Mouse (Mus musculus): ENCODE results near the gene Vtcn1.

Gene Vtcn1

GRCm38 (mm10) chr3:100857139-100857538 lies 31.9 kb downstream of the Vtcn1 start:
- DNase-seq = no peak

DNA sequence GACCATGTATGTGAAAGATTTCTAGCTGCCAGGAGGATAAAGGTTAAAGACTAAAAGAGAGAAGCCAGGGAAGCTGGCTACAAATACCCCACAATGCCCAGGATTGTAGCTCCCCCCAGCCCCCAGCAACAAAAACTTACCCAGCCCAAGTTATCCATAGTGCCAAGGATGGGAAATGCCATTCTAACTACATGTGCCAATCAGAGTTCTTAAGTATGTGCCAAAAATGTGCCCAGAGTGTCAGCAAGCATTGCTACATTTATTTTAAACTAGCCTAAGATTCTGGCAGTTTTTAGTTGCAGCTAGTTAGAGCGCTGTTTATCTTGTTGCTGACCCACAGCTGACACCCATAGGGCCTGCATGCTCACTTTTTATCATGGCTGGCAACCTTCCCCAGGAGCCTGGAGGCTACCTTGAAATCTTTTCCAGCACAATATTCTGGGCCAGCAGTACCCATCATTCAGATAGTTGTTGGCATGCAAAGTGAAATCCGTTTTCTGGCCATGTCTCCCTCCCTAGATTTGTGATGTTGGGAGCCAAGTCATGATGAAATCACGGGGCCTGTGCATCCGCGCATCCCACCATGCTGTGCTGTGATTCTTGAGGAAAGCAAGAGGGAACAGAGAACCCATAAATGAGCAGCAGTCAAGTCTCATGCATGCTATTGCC lies 33.2 kb downstream of the Vtcn1 start:
- DNase-seq = no peak

- no peak for DNase-seq
Measured at GRCm38 (mm10) chr3:100861307-100862303, 36.3 kb downstream of the Vtcn1 start.

- no peak for DNase-seq
Measured at GRCm38 (mm10) chr3:100866946-100867345, 41.7 kb downstream of the Vtcn1 start.

- DNase-seq = no peak
Measured at GRCm38 (mm10) chr3:100877057-100877456, 51.8 kb downstream of the Vtcn1 start.

DNA sequence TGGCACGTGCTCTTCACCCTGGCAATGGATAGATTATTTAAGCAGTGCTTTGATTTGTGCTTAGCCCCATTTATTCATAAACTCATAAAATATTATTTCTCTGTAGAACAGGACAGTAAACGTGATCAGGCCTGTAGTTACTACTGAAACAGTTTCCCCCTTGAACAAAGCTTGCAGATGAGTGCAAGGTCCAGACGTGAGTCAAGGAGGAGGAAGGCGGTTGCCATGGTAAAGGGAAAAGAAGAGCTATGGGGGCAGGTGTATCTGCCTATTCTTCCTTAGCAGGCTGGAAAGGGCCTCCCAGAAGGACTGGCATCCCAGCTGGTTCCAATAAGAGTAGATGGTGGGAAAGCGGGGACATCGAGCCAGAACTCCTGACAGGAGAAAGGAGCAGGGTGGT lies 56.1 kb downstream of the Vtcn1 start:
- DNase-seq = no peak

GRCm38 (mm10) chr3:100881843-100882634 lies 56.8 kb downstream of the Vtcn1 start:
- no peak for DNase-seq

DNA sequence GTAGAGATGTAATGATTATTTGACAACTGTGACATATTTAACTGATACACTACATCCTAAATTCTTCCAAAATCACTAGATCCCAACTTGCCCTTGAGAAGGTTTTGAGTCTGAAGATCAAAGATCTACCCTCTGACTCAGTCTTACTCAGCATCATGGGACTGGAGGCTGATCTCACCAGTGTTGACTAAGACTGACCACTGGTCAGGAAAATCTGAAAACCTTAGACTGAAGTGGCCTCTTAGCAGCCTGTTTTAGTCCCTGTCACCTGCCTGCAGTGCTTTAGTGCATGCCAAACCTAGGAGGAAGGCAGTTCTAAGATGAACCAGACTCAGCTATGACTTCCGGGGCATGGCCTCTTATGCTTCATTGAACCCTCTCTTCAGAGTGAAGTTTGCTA lies 64.0 kb downstream of the Vtcn1 start:
- DNase-seq = no peak

GRCm38 (mm10) chr3:100890406-100890805 lies 65.1 kb downstream of the Vtcn1 start:
- no peak for DNase-seq

DNA sequence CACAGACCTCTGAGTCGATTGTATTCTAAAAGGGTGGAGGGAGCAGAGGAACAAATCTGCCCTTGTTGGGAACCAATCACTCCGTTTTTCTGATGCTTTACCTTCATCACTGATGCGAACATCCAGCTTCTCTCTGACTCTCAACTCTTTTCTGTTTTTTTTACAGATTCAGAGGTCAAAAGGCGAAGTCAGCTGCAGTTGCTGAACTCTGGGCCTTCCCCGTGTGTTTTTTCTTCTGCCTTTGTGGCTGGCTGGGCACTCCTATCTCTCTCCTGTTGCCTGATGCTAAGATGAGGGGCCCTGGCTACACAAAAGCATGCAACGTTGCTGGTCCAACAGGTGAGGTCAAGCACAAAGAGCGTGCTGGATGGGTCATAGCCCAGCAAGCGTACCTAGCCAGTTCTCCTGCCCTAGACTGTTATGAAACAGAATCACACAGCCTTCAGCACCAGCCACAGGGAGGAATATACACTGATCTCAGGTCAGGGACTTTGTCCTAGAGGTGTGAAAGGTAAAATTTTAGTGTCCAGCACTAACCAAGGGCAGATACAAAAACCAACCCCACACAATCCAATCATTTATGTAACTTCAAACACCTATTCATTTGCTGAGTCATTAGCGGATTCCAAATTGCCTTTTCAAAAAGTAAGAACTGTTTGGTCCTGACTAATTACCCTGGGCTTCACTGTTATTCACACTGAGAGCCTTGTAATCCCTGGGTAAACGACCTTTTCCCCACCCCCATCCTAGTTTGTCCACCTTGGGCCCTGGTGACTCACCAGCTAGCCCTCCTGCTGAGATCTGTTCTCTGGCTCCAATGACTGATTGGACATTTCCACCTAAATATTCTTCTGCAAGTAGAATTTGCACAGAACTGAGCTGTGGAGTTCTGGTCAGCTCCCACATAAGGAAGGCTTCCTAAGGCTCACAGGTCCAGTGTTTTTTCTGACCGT lies 67.4 kb downstream of the Vtcn1 start:
- DNase-seq = no peak

DNA sequence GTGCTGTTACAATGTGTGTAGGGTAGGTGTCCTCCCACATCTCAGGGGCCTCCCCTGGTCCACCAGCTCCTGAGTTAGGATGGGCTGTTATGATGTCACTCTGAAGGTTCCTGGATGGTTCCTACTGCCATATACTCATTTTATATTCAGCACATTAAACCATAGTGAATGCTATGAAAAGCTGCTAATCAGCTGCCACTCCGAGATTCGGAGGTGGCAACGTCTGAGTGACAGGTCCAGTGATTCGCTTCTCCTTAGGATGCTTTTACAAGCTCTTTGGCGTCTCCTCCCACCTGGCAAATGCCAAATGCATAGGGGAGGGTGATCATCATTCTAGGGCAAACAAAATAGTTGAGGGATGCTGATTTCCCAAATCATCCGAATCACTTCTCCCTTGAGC lies 70.2 kb downstream of the Vtcn1 start:
- no peak for DNase-seq

GRCm38 (mm10) chr3:100906128-100906527 lies 80.9 kb downstream of the Vtcn1 start:
- DNase-seq = no peak

- DNase-seq = no peak
Measured at GRCm38 (mm10) chr3:100906916-100907315, 81.7 kb downstream of the Vtcn1 start.

GRCm38 (mm10) chr3:100908594-100908993 lies 83.3 kb downstream of the Vtcn1 start:
- no peak for DNase-seq

- DNase-seq = no peak
Measured at GRCm38 (mm10) chr3:100910621-100911020, 85.4 kb downstream of the Vtcn1 start.

DNA sequence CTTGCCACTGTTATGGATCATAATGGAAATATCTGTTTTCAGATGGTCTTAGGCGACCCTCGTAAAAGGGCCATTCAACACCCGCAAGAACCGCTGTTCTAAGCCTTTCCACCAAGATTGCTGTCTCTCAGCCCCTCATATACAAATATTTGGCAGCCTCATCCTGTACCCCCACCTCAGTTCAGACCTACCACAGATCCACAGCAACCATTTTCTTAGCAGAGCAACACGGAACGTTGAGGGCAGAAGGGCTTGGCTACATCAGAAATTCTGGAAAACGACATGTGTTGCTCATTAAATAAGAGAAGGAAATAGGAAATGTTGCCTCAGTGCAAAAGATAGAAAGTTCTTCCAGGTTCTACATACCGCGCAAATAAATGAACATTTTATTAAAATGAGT lies 85.8 kb downstream of the Vtcn1 start:
- DNase-seq = no peak

DNA sequence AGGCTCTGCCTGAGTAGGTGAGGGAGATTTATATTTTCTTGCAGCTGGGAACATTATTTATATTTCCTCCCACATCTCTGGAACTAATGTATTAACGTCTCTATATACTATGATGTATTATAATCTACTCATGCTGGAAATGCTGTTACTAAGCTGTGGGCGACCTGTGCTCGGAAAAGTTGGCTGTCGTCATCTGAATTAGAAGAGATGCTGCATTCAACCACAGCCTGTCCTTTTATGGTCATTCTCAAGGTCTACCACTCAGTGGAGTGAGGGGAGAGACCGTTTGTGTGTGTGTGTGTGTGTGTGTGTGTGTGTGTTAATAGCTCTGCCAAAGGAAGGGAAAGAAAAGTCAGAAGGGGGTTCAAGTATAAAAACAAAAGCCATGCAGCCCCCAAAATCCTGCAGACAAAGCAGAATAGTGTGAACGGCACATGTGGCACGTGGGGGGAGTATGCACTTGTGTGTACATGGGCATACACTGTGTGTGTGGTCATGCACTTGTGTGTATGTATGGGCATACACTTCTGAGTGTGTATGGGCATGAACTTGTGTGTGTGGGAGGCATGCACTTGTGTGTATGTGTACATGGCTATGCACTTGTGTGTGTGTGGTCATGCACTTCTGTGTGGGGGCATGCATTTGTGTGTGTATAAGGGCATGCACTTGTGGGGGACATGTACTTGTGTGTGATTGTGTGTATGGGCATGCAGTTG lies 86.4 kb downstream of the Vtcn1 start:
- no peak for DNase-seq

- no peak for DNase-seq
Measured at GRCm38 (mm10) chr3:100916844-100917243, 91.6 kb downstream of the Vtcn1 start.

GRCm38 (mm10) chr3:100920611-100921140 lies 95.4 kb downstream of the Vtcn1 start:
- no peak for DNase-seq

- DNase-seq = peak; percentile 96
Measured at GRCm38 (mm10) chr3:100921825-100922505, 96.7 kb downstream of the Vtcn1 start, which contains the start of gene Trim45. Gene Trim45, plus strand, starts transcription at chr3:100922202.

Data from liver (tissue).